Mouse (Mus musculus): Measurements from ENCODE around the gene Akap9.
A peak's percentile ranks its signal among the peaks of the same experiment; 100 is the strongest.
"Not testable (repeated sequence)": the region's sequence is repeated elsewhere in the genome, so short reads cannot be mapped to it uniquely, and the experiment has no call there.

Gene Akap9

GRCm38 (mm10) chr5:4060313-4060712, 132.5 kb downstream of the Akap9 start:
- DNase-seq, result no peak

GRCm38 (mm10) chr5:4066476-4067115, 138.7 kb downstream of the Akap9 start:
- DNase-seq, result no peak

DNA sequence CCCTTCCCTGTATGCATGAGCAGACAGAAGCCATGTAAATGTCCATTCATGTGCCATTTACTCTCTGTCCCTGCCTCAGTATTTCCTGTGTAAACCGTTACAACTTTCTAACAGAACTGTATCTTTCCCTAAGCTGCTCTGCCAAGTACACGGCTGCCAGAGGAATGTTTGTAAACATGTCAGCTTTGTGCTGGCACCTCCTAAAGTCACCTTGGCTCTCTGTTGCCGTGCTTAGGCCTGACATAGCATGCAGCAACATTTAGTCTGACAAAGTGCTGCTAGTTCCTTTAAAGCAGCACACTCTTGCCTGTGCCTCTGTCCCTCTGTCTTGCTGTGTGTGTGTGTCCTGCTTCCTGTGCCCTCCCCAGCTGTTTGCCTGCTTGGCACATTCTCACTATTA, 139.3 kb downstream of the Akap9 start:
- DNase-seq, result no peak

- DNase-seq, result no peak
Observed at GRCm38 (mm10) chr5:4079086-4079485, 151.2 kb downstream of the Akap9 start.

GRCm38 (mm10) chr5:4080861-4081260, 153.0 kb downstream of the Akap9 start:
- DNase-seq, result no peak

GRCm38 (mm10) chr5:4081513-4081912, 153.7 kb downstream of the Akap9 start:
- no peak for DNase-seq

DNA sequence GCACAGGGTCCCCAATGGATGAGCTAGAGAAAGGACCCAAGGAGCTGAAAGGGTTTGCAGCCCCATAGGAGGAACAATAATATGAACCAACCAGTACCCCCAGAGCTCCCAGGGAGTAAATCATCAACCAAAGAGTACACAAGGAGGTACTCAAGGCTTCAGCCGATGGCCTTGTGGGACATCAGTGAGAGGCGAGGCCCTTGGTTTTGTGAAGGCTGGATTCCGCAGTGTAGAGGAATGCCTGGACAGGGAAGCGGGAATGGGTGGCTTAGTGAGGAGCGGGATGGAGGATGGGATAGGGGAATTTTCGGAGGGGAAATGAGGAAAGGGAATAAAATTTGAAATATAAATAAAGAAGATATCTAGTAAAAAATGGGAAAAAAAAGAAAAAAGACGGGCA, 157.1 kb downstream of the Akap9 start:
- DNase-seq, result no peak

DNA sequence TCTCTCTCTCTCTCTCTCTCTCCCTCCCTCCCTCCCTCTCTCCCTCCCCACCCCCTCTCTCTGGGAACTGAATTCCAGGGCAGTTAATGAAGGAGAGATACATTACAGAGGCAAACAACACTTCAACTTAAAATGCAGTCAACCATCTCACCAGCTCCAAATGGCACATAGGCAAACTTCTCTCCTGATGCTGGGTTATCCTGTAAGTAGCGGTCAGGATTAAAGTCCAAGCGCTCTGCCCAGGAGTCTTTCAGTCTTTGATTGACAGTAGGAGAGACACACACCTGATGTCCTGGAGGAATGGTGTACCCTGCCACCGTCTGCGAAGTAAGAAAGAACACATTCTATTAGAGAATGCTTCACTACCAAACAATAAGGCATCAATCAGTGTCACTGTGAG, 158.5 kb downstream of the Akap9 start:
- DNase-seq, result peak; percentile 40

GRCm38 (mm10) chr5:4088190-4088589, 160.3 kb downstream of the Akap9 start:
- no peak for DNase-seq

- DNase-seq, result no peak
Observed at GRCm38 (mm10) chr5:4094471-4094870, 166.6 kb downstream of the Akap9 start.

DNA sequence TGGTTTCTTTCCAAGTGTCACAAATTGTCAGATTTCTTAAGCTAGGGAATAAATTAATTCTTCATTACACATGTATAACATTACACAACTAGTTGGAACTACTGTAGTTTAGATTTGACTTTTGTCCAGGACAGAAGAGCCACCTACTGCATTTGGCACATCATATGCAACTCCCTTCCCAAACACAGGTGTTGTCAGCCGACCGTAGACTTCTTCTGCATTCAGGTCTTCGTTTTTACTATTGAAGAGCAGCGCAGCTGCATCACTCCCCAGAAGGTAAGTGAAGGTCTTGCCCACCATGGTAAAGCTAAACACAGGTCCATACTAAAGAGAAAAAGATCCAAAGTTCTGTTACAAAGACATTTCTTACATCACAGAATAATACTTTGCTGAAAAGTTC, 173.2 kb downstream of the Akap9 start:
- no peak for DNase-seq

DNA sequence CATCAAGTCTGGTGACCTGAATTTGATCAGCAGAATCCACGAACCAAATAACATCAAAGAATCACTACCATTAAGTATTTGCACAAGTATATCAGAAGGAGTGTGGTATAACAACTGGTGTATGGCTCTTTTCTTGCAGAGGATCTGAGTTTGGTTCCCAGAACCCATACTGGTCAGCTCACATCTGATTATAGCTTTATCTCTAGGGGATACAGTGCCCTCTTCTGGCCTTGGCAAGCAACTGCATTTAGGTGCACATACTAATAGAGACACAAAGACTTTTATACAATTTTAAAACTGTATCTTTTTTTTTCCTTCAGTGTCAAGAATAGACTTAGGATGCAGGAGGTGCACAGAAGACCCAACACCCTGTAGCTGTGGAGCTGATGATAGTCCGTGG, 173.9 kb downstream of the Akap9 start:
- no peak for DNase-seq

DNA sequence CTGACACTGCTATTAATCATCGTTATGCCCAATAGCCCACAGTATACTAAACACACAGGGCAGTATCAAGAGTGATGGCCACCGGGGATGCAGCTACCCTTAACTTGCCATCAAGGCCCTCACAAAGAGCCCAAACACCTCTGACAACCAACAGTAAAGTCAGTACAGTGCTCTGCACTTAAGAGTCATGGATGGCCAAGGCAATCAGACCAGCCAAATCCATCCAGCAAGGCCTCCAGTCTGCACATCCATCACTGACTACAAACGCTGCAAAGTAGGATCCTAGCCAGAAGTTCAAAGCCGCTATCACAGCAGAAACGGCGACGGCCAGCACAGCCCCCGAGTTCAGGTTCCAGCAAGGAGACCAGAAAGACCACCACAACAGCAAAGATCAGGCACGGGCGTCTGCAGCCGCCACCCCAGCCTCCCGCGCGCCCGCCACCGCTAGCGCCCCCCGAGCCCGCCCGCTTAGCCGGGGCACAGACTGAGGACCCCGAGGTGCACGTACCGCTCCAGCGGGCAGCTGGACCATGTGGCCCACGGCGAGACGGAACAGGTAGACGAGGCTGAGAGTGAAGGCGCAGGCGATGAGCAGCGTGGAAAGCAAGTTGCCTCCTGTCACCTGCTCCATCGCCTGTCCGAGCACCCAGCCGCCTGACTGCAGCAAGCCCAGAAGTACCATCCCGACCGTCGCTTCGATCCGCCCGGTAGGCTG, 175.9 kb downstream of the Akap9 start:
- no peak for DNase-seq

DNA sequence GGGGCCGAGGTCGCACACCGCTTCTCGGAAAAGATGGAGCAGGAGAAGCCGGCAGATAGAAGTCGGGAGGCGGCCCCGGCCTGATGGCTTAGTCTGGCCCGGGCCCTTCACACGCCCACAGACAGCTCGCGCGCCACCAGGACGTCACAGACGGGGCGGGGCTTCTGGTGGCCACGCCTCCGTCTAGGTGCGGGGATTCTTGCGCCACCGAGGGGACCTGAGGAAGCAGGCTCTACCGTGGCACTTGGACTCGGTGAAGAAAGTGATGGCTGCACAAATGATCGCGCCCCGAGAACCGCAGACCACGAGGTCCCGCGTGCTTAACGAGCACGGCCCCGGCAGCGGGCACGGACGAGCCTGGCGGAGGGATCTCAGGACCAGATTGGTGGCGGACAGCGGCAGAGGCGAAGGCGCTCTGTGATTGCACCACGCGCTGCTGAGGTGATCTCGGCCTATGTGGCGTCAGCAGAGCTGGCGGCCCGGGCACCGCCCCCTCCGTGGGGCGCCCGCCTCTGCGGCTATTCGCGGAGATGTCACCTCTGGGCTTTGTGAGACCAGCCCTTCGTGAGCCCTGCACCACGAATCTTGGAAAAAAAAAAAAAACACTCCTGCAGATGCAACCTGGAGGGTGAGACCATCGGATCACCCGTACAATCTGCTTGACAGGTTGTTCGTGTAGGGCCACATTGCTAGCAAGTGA, 176.6 kb downstream of the Akap9 start, which contains the start of gene Cyp51:
Gene Cyp51 (minus strand): TSS at position 406 of the 700 bp plus-strand sequence.
- DNase-seq, result peak; percentile 93

DNA sequence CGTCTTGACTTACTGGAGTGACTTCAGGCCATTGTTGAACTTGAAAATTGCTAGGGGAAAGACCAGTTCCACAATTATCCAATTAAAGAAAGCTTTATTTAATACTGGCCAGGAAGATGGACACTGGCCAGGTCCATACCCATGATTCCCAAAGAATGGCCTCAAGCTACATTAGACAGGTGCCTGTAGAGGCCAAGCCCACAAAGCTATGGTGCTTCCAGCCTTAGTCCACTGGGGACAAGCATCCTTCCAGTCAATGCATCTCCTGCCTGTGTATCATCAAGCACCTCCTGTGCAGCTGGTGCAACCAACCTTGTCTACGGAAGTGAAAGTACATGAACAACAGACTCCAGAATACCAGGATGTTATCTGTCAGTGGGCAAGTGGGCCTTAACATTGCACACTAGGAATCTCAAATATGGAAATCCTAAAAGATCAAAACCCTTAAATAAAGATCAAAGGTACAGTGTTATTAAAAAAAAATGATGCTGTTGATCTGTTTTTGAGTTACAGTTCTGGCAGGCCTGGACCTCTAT, 177.9 kb downstream of the Akap9 start:
- no peak for DNase-seq

- DNase-seq, result not testable (repeated sequence)
Observed at GRCm38 (mm10) chr5:4107056-4107455, 179.2 kb downstream of the Akap9 start.

GRCm38 (mm10) chr5:4112570-4113098, 184.8 kb downstream of the Akap9 start:
- no peak for DNase-seq

Data from kidney, postnatal 10 days (tissue).